Mouse (Mus musculus): Measurements from ENCODE around the gene Wipf1.

Wipf1 gene

GRCm38 (mm10) chr2:73540450-73541162 is 11.1 kb upstream of the Wipf1 start:
- no peak for DNase-seq

- no peak for DNase-seq
Measured at GRCm38 (mm10) chr2:73539697-73540096, 10.2 kb upstream of the Wipf1 start.

- no peak for DNase-seq
Measured at GRCm38 (mm10) chr2:73539141-73539540, 9.6 kb upstream of the Wipf1 start.

- no peak for DNase-seq
Measured at GRCm38 (mm10) chr2:73538590-73538989, 9.1 kb upstream of the Wipf1 start.

- no peak for DNase-seq
Measured at GRCm38 (mm10) chr2:73536091-73536783, 6.7 kb upstream of the Wipf1 start.

- DNase-seq, result no peak
Measured at GRCm38 (mm10) chr2:73534720-73535119, 5.2 kb upstream of the Wipf1 start.

- no peak for DNase-seq
Measured at GRCm38 (mm10) chr2:73530487-73530886, 953 bp upstream of the Wipf1 start.

- peak; percentile 41 for DNase-seq
Measured at GRCm38 (mm10) chr2:73528516-73529355, 798 bp downstream of the Wipf1 start.

- no peak for DNase-seq
Measured at GRCm38 (mm10) chr2:73527956-73528355, 1.6 kb downstream of the Wipf1 start.

- DNase-seq, result peak; percentile 54
Measured at GRCm38 (mm10) chr2:73526691-73527090, 2.8 kb downstream of the Wipf1 start.

- no peak for DNase-seq
Measured at GRCm38 (mm10) chr2:73522891-73523290, 6.6 kb downstream of the Wipf1 start.

- DNase-seq, result no peak
Measured at GRCm38 (mm10) chr2:73522336-73522735, 7.2 kb downstream of the Wipf1 start.

- peak; percentile 48 for DNase-seq
Measured at GRCm38 (mm10) chr2:73521737-73522136, 7.8 kb downstream of the Wipf1 start.

- DNase-seq, result no peak
Measured at GRCm38 (mm10) chr2:73518966-73519365, 10.6 kb downstream of the Wipf1 start.

- DNase-seq, result no peak
Measured at GRCm38 (mm10) chr2:73518311-73518710, 11.2 kb downstream of the Wipf1 start.

GRCm38 (mm10) chr2:73514178-73514577 is 15.4 kb downstream of the Wipf1 start:
- DNase-seq, result no peak

- DNase-seq, result no peak
Measured at GRCm38 (mm10) chr2:73513204-73513749, 16.3 kb downstream of the Wipf1 start.

- DNase-seq, result no peak
Measured at GRCm38 (mm10) chr2:73512044-73512443, 17.5 kb downstream of the Wipf1 start.

GRCm38 (mm10) chr2:73510731-73511360 is 18.7 kb downstream of the Wipf1 start:
- no peak for DNase-seq

- DNase-seq, result no peak
Measured at GRCm38 (mm10) chr2:73510025-73510288, 19.6 kb downstream of the Wipf1 start.

- peak; percentile 67 for DNase-seq
Measured at GRCm38 (mm10) chr2:73509248-73510024, 20.1 kb downstream of the Wipf1 start.

GRCm38 (mm10) chr2:73507886-73508285 is 21.6 kb downstream of the Wipf1 start:
- DNase-seq, result no peak

Measured in lung, postnatal 10 days (tissue).